Mouse (Mus musculus) liver, embryonic 14.5 days (tissue): ENCODE data around the gene Pik3r2. TPM values are rescaled to one million over a fixed set of nuclear protein-coding genes. Genes with fewer than 3 reads are reported as not detected.
"Not testable (repeated sequence)": the region's sequence is repeated elsewhere in the genome, so short reads cannot be mapped to it uniquely, and the experiment has no call there.

ENCODE experiments used
- ATAC-seq: fragments of 200-750 bp; cut with Nextera tagmentation; 2 replicates; pipeline ENCODE4 v1.8.0; 2017; ENCODE audit warnings: moderate number of reproducible peaks, mild to moderate bottlenecking, moderate library complexity; ENCODE audit not compliant: insufficient read depth
- DNase-seq, 3 experiments: peaks; one replicate each; pipeline ENCODE4 v3.0.0-alpha.2; 2012 to 2013; ENCODE audit warnings: low read depth in 3 of 3, low spot score in 3 of 3
- H3K27ac ChIP-seq: fragments of 300-500 bp; sonication (generic); 2 replicates; pipeline ENCODE4 v1.5.1; 2014; ENCODE audit warnings: moderate library complexity, mild to moderate bottlenecking, control low read depth, inconsistent platforms
- H3K27me3 ChIP-seq: fragments of 300-500 bp; sonication (generic); 2 replicates; pipeline ENCODE4 v1.6.1; 2014; ENCODE audit warnings: mild to moderate bottlenecking, low read length, moderate library complexity; ENCODE audit not compliant: control insufficient read depth, insufficient read depth
- H3K36me3 ChIP-seq: fragments of 300-500 bp; sonication (generic); replicated peaks from 2 replicates; pipeline ENCODE4 v1.6.1; 2014; ENCODE audit warnings: low read depth; ENCODE audit not compliant: control insufficient read depth, insufficient read depth
- H3K4me1 ChIP-seq, 2 experiments: fragments of 200-500 bp in 1 of 2; fragments of 300-500 bp in 1 of 2; sonication (generic) in 1 of 2; replicated peaks; 2 replicates each; pipeline ENCODE4 v1.6.1; 2012 to 2014; ENCODE audit warnings: antibody characterized with exemption in 1 of 2, inconsistent platforms in 1 of 2, low read length in 1 of 2; ENCODE audit not compliant: control insufficient read depth in 2 of 2, insufficient read depth in 2 of 2
- H3K4me2 ChIP-seq: fragments of 300-500 bp; sonication (generic); 2 replicates; pipeline ENCODE4 v1.6.1; 2014; ENCODE audit warnings: low read depth, mild to moderate bottlenecking, control low read depth, moderate library complexity
- H3K4me3 ChIP-seq, 2 experiments: fragments of 200-500 bp in 1 of 2; fragments of 300-500 bp in 1 of 2; sonication (generic) in 1 of 2; 2 replicates each; pipeline ENCODE4 v1.5.1; 2012 to 2014; ENCODE audit warnings: low read depth in 2 of 2, low read length in 2 of 2, mild to moderate bottlenecking in 2 of 2, control low read depth in 1 of 2, inconsistent platforms in 1 of 2, moderate library complexity in 1 of 2; ENCODE audit not compliant: insufficient read depth in 1 of 2
- H3K9ac ChIP-seq: fragments of 300-500 bp; sonication (generic); replicated peaks from 2 replicates; pipeline ENCODE4 v1.6.1; 2014; ENCODE audit warnings: mild to moderate bottlenecking, control low read depth, moderate library complexity
- H3K9me3 ChIP-seq: fragments of 300-500 bp; sonication (generic); 2 replicates; pipeline ENCODE4 v1.6.1; 2016; ENCODE audit warnings: low read length, mixed read lengths; ENCODE audit not compliant: control insufficient read depth
- CTCF ChIP-seq: IDR thresholded peaks from 2 replicates; pipeline ENCODE4 v1.5.1; 2016; ENCODE audit warnings: antibody characterized with exemption, low read depth, control low read depth
- EP300 ChIP-seq: IDR thresholded peaks from 2 replicates; pipeline ENCODE4 v1.6.1; 2016; ENCODE audit warnings: antibody characterized with exemption, low read depth
- WGBS: fragments of 180-500 bp; shearing (Covaris S2); extraction: QIAGEN DNeasy Blood & Tissue Kit; methylation state at CpG from one replicate; pipeline ENCODE4 v1.1.7; 2014; ENCODE audit not compliant: insufficient replicate concordance; 5-methylcytosine and 5-hydroxymethylcytosine counted together
- polyA plus RNA-seq, 2 experiments: library from polyadenylated mRNA; depleted of rRNA in 1 of 2; stranded (reverse) in 1 of 2; unstranded in 1 of 2; fragments of >200 nt; fragmentation: Nextera tagmentation in 1 of 2; extraction: Ambion mirVana in 1 of 2; gene quantifications; 2 replicates each; pipeline versions ENCODE4 v1.2.1 to v1.2.3; 2012 to 2014

Gene Pik3r2
- polyA plus RNA-seq (2012; rRNA removed), result 13.2 and 17.5 TPM in 2 replicates
- 8.2 and 12.0 TPM in 2 replicates for polyA plus RNA-seq (2014; fragmentation: Nextera tagmentation; extraction: Ambion mirVana)

DNA sequence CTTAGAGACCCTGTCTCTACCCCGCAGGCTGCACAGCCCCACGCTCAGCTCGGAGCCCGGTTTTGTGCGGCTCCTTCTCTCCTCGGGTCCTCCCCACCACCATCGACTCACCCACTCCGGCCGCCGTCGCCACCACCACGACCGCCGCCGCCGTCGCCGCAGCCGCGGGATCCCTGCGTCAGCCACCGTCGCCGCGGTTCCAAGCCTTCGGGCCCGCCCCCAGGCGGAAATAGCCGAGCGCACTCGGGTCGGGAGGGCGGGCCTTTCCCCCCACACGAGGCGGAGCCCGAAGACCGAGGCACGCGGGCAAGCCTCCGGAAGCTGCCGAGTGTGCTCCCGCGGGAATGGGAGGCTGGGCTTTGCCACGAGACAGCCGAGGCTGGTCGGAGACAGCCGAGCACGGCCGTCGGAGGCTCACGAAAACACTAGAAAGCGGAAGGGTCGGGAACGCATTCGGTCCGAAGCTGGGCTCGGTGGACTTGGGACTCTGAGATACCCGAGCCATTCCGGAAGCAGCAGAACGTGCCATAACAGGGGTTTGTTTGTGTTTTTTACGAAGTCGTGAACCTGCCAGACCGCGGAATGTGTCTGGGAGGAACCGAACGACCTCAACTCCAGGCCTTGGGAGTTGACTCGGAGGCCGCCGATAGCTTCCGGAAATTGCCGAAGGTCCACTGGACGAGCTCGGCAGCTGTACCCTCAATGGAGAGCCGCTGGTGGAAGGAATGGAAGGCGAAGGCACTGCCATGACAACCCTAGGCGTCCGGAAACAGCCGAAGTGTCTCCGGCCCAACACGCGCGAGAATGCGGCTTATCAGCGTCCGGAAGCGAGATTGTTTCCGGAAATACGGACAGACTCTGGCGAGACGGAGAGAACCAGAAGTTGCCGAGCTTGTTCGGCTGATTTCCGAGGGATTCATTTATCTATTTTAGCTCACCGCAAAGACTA lies at the start of gene Pik3r2:
Gene Pik3r2 (minus strand): TSS at position 218 of the 949 bp plus-strand sequence.
- TF ChIP-seq CTCF (no peak), EP300 (0 out of 2 replicates have a peak, but pooled peaks have one; percentile 7)
- H3K4me2 ChIP-seq, result peak within 1 kb of the TSS; percentile 92
- DNase-seq (peak; percentile 89 to 93 (median 91)), ATAC-seq (peak; percentile 89)
- H3K9ac ChIP-seq, result peak within 1 kb of the TSS; percentile 95
- H3K9me3 ChIP-seq, result no peaks in the 10 kb centered on the region
- peak within 1 kb of the TSS; percentile 89 for H3K27ac ChIP-seq
- WGBS, result under 1% methylated on average over 94 of the region's 94 CpGs
- H3K27me3 ChIP-seq, result no peaks in the 10 kb centered on the region
- peak within 1 kb of the TSS; percentile 83 to 92 for H3K4me3 ChIP-seq
- peaks cover 10% of the 10 kb centered on the region for H3K36me3 ChIP-seq
- H3K4me1 ChIP-seq, result peaks cover 10 to 14% of the 10 kb centered on the region in 2 experiments; a peak in 3 of 4 replicates

GRCm38 (mm10) chr8:70825816-70826215 lies 49.3 kb upstream of the Pik3r2 start:
- Histone ChIP-seq H3K27me3 (no peaks in the 10 kb centered on the region), H3K9ac (no peak overlapping the region), H3K4me1 (peaks cover 3 to 5% of the 10 kb centered on the region in 2 experiments; a peak in 2 of 4 replicates), H3K27ac (no peak overlapping the region), H3K4me2 (no peak overlapping the region), H3K36me3 (no peaks in the 10 kb centered on the region), H3K4me3 (no peak overlapping the region), H3K9me3 (no peaks in the 10 kb centered on the region)
- 73% methylated on average over 8 of the region's 8 CpGs for WGBS
- no peak for DNase-seq
- no peak for ATAC-seq
- no peak for TF ChIP-seq EP300
- no peak for TF ChIP-seq CTCF

DNA sequence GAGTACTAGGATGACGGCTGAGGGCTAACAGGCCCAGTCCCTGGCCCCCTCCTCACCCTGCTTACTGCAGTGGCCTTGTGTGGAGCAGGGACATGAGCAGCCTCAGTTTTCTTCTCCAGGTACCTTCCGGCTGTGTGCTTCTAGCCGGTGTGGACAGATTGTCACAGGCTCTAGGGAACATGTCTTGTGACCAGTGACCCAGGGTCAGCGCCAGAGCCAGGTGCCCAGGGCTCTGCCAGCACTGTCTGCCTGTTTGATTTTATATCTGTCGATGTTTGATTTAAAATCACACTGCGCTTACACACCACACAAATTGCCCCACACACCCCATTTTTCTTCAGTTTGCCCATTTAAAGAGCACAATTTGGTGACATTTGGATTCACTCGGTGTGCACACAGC lies 47.3 kb upstream of the Pik3r2 start:
- Histone ChIP-seq H3K4me1 (peaks cover 3 to 9% of the 10 kb centered on the region in 2 experiments; a peak in 3 of 4 replicates), H3K27ac (no peak overlapping the region), H3K36me3 (no peaks in the 10 kb centered on the region), H3K9ac (no peak overlapping the region), H3K4me2 (no peak overlapping the region), H3K4me3 (no peak overlapping the region), H3K9me3 (no peaks in the 10 kb centered on the region), H3K27me3 (peaks cover 8% of the 10 kb centered on the region; the same call in 1 of the 2 replicates)
- ATAC-seq (no peak), DNase-seq (no peak)
- no peak for TF ChIP-seq CTCF
- TF ChIP-seq EP300, result no peak
- WGBS, result 80% methylated on average over 7 of the region's 7 CpGs

DNA sequence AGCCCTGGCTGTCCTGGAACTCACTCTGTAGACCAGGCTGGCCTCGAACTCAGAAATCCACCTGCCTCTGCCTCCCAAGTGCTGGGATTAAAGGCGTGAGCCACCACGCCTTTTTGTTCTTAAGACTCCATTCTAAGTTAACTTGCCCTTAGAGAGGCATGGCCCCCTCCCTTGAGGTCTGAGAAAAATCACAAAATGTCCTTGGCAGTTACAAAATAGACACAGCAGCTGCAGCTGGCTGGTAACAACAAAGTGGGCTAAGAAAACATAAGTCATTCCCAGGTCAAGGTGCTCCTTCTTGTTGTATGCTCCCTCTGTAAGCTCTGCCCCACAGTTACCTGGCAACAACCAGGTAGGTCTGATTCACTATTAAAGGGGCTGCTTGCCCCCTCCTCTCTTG lies 46.1 kb upstream of the Pik3r2 start:
- ATAC-seq, H3K27me3 ChIP-seq: not testable (repeated sequence)
- 66% methylated on average over 2 of the region's 3 CpGs for WGBS

GRCm38 (mm10) chr8:70821992-70822391 lies 45.5 kb upstream of the Pik3r2 start:
- peaks cover 3 to 10% of the 10 kb centered on the region in 2 experiments for H3K4me1 ChIP-seq
- 38% methylated on average over 11 of the region's 11 CpGs for WGBS
- H3K4me2 ChIP-seq, result 0 out of 2 replicates have a peak overlapping the region, but pooled peaks have one; percentile 20
- H3K27me3 ChIP-seq, result peaks cover 11% of the 10 kb centered on the region
- H3K9ac ChIP-seq, result peak overlapping the region; percentile 27; the same call in 1 of the 2 replicates
- DNase-seq, result no peak
- H3K36me3 ChIP-seq, result no peaks in the 10 kb centered on the region
- H3K4me3 ChIP-seq, result no peak overlapping the region
- TF ChIP-seq CTCF (no peak), EP300 (no peak)
- H3K27ac ChIP-seq, result 0 out of 2 replicates have a peak overlapping the region, but pooled peaks have one; percentile 13
- H3K9me3 ChIP-seq, result no peaks in the 10 kb centered on the region
- peak; percentile 12; the same call in 1 of the 2 replicates for ATAC-seq

More for the DNA sequence above, 46.1 kb upstream of the Pik3r2 start:
- not testable (repeated sequence) for H3K27ac ChIP-seq, H3K4me2 ChIP-seq, H3K36me3 ChIP-seq, H3K9ac ChIP-seq, H3K9me3 ChIP-seq, DNase-seq, H3K4me1 ChIP-seq, H3K4me3 ChIP-seq
